Mouse (Mus musculus): Measurements from ENCODE around the gene Cd46. TPM values are rescaled to one million over a fixed set of nuclear protein-coding genes. Genes with fewer than 3 reads are reported as not detected.

The Cd46 gene
- total and polyA plus RNA-seq, 3 experiments = 0.50 to 1.3 TPM; not detected in 1

GRCm38 (mm10) chr1:194993409-194993988 lies 98.5 kb downstream of the Cd46 start (continued):
- TF ChIP-seq JUND (IDR thresholded peaks at IDR 0.05; ENCODE audit: low read depth, low read length) = no peak
- peak; percentile 89 for TF ChIP-seq RCOR1 (IDR thresholded peaks at IDR 0.05; ENCODE audit: low read depth, low read length)
- no peak for TF ChIP-seq UBTF (IDR thresholded peaks at IDR 0.05; ENCODE audit: borderline replicate concordance, insufficient read depth, low read depth, low read length)
- TF ChIP-seq ELF1 (IDR thresholded peaks at IDR 0.05; ENCODE audit: low read depth, low read length) = 0 out of 2 replicates have a peak, but pooled peaks have one; percentile 42
- no peak for TF ChIP-seq GABPA (IDR thresholded peaks at IDR 0.05; ENCODE audit: low read depth, low read length)
- TF ChIP-seq NELFE (IDR thresholded peaks at IDR 0.05; ENCODE audit: low read depth, low read length) = no peak
- TF ChIP-seq BHLHE40 (IDR thresholded peaks at IDR 0.05; ENCODE audit: borderline replicate concordance, low read depth, low read length) = no peak
- peak; percentile 42; the same call in 1 of the 2 replicates for TF ChIP-seq MYB (IDR thresholded peaks at IDR 0.05; ENCODE audit: low read depth, low read length)
- no peak for TF ChIP-seq ZNF384 (IDR thresholded peaks at IDR 0.05; ENCODE audit: low read depth, low read length)
- peak; percentile 63 to 82 for TF ChIP-seq EP300 (IDR thresholded peaks at IDR 0.05; ENCODE audit: low read depth in 1 of 2, low read length in 2 of 2)
- TF ChIP-seq TCF12 (IDR thresholded peaks at IDR 0.05; ENCODE audit: low read depth, low read length) = peak; percentile 55; the same call in 1 of the 2 replicates
- TF ChIP-seq MAFK (IDR thresholded peaks at IDR 0.05; ENCODE audit: borderline replicate concordance, low read depth, low read length) = no peak
- no peak for TF ChIP-seq NRF1 (IDR thresholded peaks at IDR 0.05; ENCODE audit: insufficient read depth, low read depth, low read length, poor library complexity, severe bottlenecking)
- no peak for TF ChIP-seq MAX (IDR thresholded peaks at IDR 0.05; ENCODE audit: low read length)
- TF ChIP-seq HCFC1 (IDR thresholded peaks at IDR 0.05; ENCODE audit: low read depth, low read length) = no peak

DNA sequence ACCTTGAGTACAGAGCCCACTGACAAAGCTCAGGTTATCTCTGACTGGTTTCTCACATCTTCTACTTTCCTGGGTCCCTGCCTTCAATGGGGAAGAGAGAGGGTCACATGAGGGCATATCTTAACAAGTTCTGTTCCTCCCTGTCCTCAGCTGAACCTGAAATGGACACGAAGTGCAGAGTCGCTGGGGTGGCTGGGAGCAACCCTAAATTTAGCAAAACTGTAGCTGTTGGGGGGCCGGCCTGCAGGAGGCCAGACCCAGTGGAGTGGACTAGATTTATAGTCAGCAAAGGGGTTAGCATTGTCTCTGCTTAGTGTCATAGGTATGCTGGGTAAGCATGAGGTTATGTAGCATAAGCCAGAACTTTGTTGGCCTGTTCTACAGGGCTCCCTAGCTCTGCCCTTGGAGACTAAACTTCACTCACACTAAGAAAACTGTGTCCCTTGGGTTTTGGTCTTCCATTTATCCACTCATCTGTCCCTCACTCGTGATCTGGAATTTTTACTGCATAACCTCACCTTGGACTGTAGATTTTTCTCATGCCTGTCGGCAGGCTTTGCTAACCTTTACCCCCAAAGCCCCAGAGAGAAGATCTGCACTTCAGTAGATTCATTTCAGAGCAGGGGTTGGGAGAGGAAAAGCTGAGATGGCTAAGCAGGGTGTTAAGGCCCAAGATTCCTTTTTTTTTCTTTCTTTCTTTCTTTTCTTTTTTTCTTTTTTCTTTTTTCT lies 99.3 kb downstream of the Cd46 start:
- Histone ChIP-seq H3K27me3 (ENCODE audit: control insufficient read depth in 1 of 2, insufficient read depth in 2 of 2, low read length in 2 of 2) (no peaks in the 10 kb centered on the region), H3K4me1 (ENCODE audit: control insufficient read depth in 1 of 2, insufficient read depth in 2 of 2, low read length in 2 of 2) (peaks cover 33 to 47% of the 10 kb centered on the region in 2 experiments), H3K9me3 (replicated peaks; ENCODE audit: insufficient read depth, low read length) (no peaks in the 10 kb centered on the region), H3K27ac (ENCODE audit: control insufficient read depth, low read depth, low read length) (peak overlapping the region; percentile 34), H3K79me2 (ENCODE audit: control insufficient read depth, insufficient read depth, low read length, poor library complexity) (no peaks in the 10 kb centered on the region), H3K36me3 (ENCODE audit: control insufficient read depth in 1 of 2, insufficient read depth in 2 of 2, low read length in 2 of 2) (peaks cover 0 to 50% of the 10 kb centered on the region in 2 experiments; a peak in 2 of 4 replicates), H3K9ac (ENCODE audit: control insufficient read depth, low read depth, low read length, poor library complexity, severe bottlenecking) (peak overlapping the region; percentile 13), H3K4me3 (ENCODE audit: control insufficient read depth in 1 of 2, insufficient read depth in 1 of 2, low read depth in 2 of 2, low read length in 2 of 2) (no peak overlapping the region; a peak in 1 of 4 replicates)
- peak; percentile 73 for DNase-seq (ENCODE audit: low read depth, low spot score)
- TF ChIP-seq MEF2A (IDR thresholded peaks at IDR 0.05; ENCODE audit: extremely low read depth, insufficient replicate concordance, low read depth, low read length, poor library complexity, severe bottlenecking) (0 out of 2 replicates have a peak, but pooled peaks have one; percentile 62), TCF12 (IDR thresholded peaks at IDR 0.05; ENCODE audit: low read depth, low read length) (0 out of 2 replicates have a peak, but pooled peaks have one; percentile 20), ZMIZ1 (IDR thresholded peaks at IDR 0.05; ENCODE audit: low read depth, low read length) (no peak), BHLHE40 (IDR thresholded peaks at IDR 0.05; ENCODE audit: borderline replicate concordance, low read depth, low read length) (no peak), USF2 (IDR thresholded peaks at IDR 0.05; ENCODE audit: borderline replicate concordance in 1 of 2, insufficient read depth in 1 of 2, low read depth in 1 of 2, low read length in 2 of 2) (peak in 1 of 2 experiments; percentile 60; a peak in 2 of 4 replicates), E2F4 (IDR thresholded peaks at IDR 0.05; ENCODE audit: borderline replicate concordance, low read depth, low read length) (no peak), SIN3A (IDR thresholded peaks at IDR 0.05; ENCODE audit: low read length) (0 out of 2 replicates have a peak, but pooled peaks have one; percentile 4), NELFE (IDR thresholded peaks at IDR 0.05; ENCODE audit: low read depth, low read length) (no peak), MAFK (IDR thresholded peaks at IDR 0.05; ENCODE audit: borderline replicate concordance, low read depth, low read length) (no peak), ZNF384 (IDR thresholded peaks at IDR 0.05; ENCODE audit: low read depth, low read length) (peak; percentile 78; the same call in 1 of the 2 replicates), TBP (IDR thresholded peaks at IDR 0.05; ENCODE audit: low read depth, low read length) (peak; percentile 46; the same call in 1 of the 2 replicates), USF1 (IDR thresholded peaks at IDR 0.05; ENCODE audit: low read depth, low read length) (peak; percentile 92), EP300 (IDR thresholded peaks at IDR 0.05; ENCODE audit: low read depth in 1 of 2, low read length in 2 of 2) (peak; percentile 44 to 81; a peak in 3 of 4 replicates), HCFC1 (IDR thresholded peaks at IDR 0.05; ENCODE audit: low read depth, low read length) (peak; percentile 53; the same call in 1 of the 2 replicates), MYC (IDR thresholded peaks at IDR 0.05; ENCODE audit: low read depth, low read length) (no peak), CTCF (IDR thresholded peaks at IDR 0.05 in 2 of 3, conservative IDR thresholded peaks at IDR 0.05 in 1 of 3; ENCODE audit: control insufficient read depth in 1 of 3, insufficient read depth in 1 of 3, low read depth in 2 of 3, low read length in 3 of 3, poor library complexity in 1 of 3, severe bottlenecking in 1 of 3) (no peak), MAX (IDR thresholded peaks at IDR 0.05; ENCODE audit: low read length) (no peak), JUND (IDR thresholded peaks at IDR 0.05; ENCODE audit: low read depth, low read length) (no peak), KAT2A (conservative IDR thresholded peaks at IDR 0.05; ENCODE audit: low read depth, low read length) (no peak), POLR2A (IDR thresholded peaks at IDR 0.05; ENCODE audit: control insufficient read depth in 1 of 2, insufficient read depth in 1 of 2, low read depth in 1 of 2, low read length in 2 of 2, poor library complexity in 1 of 2) (0 out of 4 replicates have a peak, but pooled peaks of 1 of the 2 experiments have one; percentile 25), GATA1 (IDR thresholded peaks at IDR 0.05; ENCODE audit: low read depth, low read length) (peak; percentile 70), RAD21 (IDR thresholded peaks at IDR 0.05; ENCODE audit: low read depth, low read length) (no peak), ETS1 (IDR thresholded peaks at IDR 0.05; ENCODE audit: low read depth, low read length) (0 out of 2 replicates have a peak, but pooled peaks have one; percentile 49)

Data from MEL (cell line).